Mouse (Mus musculus) kidney, postnatal 25 days (tissue): ENCODE measurements around the gene March11.

ENCODE experiments used
- DNase-seq, 2 experiments: peaks; one replicate each; pipeline ENCODE4 v3.0.0; 2021; ENCODE audit warnings: mixed read lengths in 2 of 2

The March11 gene

DNA sequence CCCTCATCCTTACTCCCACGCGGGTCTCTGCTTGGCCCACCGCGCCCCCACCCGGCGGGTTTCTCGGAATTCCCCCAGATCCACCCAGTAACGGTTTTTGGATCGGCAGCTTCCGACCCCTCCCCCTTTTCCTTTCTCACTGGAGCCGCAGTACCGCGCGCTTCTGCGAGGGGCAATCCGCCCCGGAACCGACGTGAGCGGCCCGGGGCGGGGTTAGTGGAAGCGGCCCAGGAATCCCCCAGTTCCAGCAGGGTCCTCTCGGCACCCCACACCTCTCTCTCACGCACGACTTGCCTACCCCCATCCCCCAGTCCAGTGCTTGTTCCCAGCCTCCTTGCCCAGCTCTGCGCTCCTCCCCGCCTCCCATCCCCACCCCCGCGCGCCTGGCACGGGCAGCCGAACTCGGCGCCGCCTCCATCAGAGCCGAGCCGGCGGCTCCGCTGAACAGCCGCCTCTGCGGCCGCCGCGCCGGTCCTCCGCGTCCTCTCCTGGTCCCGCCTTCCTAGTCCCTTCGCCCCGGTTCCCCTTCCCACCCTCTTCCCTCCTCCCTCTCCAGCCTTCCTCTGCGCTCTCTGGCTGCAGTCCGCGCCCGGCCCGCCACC is at the start of gene March11:
TSS of gene March11 (plus strand) at position 420 of the 602 bp plus-strand sequence.
- no peak for DNase-seq

DNA sequence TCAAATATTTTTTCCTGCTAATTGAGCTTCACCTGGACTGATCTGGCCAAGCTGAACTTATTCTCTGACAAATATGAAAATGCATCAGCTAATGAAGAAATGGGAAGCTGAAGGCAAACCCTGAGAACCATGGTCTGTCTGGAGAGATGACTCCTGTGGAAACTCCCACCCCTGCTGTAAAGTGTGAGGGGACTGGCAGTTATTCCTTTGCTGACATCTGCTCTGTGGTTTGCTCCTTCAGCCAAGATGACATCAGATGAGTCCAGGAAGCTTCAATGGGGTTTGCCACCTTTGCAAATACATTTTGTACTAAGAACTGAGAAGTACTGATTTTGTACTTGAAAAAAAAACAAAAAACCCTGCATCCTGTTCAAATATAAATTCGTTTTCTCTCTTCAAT is 46.5 kb upstream of the March11 start:
- DNase-seq: no peak

DNA sequence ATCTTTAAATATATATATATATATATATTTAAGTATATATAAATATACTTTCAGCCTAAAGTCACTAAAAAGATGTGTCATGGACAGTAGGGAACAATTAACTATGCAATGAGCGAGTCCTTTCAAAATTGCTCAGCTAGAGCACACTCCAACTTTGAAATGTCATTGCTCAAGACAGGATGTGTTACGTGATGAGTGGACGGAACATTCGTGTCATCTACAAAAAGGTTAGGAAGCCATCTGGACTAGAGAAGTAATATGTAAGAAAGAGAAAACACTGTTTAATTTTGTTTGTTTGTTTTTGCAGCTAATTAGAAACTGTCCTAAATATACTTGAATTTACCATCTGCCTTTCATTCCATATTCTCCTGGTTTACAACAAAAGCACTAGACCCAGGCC is 39.3 kb upstream of the March11 start:
- DNase-seq: no peak

GRCm38 (mm10) chr15:26276035-26276511 is 32.8 kb upstream of the March11 start:
- DNase-seq: no peak

GRCm38 (mm10) chr15:26276608-26277007 is 32.2 kb upstream of the March11 start:
- no peak for DNase-seq

DNA sequence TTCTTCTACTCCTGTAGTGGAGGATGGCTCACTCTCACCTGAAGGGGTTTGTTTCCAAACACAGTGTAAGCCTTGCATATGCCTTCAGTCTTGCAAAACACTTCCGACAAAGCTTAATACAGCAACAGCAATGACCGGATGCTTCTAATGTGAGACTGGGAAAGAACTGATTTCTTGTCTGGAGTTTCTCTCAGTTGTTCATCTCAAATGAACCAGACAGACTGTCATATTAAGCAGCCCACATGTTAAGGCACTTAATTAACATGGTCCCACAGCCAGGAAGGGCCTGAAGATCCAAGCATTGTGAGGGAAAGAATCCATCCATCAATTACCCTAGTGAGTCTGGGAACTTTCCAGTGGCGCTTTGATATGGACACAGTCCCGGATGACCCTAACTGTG is 17.0 kb upstream of the March11 start:
- no peak for DNase-seq

- DNase-seq: no peak
These were observed 16.0 kb upstream of the March11 start for GRCm38 (mm10) chr15:26292811-26293210.

DNA sequence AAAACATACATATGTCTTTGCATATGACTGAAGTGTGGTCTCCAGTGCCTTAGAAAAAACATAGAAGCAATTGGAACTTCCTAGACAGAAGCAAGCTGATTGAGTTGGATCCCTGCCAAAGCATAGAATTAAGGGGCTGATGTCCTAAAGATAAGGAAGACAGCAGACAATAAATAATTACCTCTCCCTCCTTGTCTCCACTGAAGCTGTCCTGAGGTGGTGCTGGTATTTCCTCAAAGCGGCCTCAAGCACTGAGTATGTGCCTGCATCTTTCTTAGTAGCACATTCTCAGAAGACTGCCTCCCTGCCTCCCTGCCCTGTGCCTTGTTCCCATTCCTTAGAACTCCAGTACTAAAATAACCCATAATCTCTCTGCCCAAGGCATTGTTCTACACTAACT is 15.6 kb upstream of the March11 start:
- DNase-seq: no peak

DNA sequence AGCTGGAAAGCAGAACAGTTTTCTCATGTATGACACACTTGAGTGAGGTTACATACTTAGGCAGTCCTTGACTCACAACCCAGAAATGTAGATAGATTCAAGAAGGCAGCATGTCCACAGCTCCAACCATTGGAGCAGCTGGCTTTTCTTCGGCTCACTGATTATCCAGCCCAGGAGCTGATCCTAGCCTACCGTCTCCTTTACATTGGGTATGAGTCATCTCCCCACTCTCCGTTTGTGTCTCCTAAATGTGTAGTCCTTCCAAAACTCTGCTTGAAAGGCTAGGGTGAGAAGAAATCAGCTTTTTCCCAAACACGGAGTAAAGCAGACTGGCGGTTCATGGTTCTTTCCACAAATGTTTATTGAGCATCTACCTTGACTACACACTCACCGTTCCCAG is 10.2 kb upstream of the March11 start:
- no peak for DNase-seq

- peak; percentile 70 to 80 for DNase-seq
These were observed 563 bp downstream of the March11 start for GRCm38 (mm10) chr15:26309291-26309931.

GRCm38 (mm10) chr15:26319866-26320265 is 11.0 kb downstream of the March11 start:
- DNase-seq: no peak

- DNase-seq: no peak
These were observed 11.6 kb downstream of the March11 start for GRCm38 (mm10) chr15:26320402-26320801.

DNA sequence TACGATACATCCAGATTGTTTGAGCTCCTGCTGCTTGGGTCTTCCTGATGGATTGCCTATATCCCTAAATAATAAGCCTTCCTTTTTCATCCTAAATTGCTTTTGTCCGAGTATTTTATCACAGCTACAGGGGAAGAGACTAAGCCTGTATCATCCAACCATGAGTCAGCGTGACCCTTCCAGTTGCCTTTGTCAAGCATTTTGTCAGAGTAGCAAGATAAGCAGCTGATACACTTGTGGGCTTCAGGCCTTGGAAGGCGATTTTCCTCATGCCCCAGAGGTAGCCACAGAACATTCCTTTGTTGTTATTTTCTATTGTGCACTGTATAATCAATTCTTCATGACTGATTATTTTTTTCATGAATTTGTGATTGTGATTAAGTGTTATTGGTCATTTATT is 14.0 kb downstream of the March11 start:
- no peak for DNase-seq

- peak; percentile 21 to 35 for DNase-seq
These were observed 18.3 kb downstream of the March11 start for GRCm38 (mm10) chr15:26327157-26327556.

DNA sequence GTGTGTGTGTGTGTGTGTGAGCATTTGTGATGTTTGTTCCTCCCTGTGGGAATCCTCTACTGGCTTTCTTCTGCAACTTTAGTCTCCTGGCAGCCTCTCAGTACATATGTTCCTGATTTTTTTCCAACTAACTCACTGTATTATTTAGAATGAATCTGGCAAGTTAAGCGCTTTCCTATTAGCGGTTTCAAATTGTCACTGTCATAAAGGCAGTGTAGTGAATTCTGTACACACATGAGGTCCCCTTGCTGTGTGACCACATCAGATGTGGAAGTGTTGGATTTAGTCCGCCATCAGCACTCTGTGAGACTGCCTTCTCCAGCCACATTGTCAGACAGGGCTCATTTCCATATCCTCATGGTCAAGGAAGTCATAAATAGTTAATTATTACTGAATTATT is 26.9 kb downstream of the March11 start:
- no peak for DNase-seq

DNA sequence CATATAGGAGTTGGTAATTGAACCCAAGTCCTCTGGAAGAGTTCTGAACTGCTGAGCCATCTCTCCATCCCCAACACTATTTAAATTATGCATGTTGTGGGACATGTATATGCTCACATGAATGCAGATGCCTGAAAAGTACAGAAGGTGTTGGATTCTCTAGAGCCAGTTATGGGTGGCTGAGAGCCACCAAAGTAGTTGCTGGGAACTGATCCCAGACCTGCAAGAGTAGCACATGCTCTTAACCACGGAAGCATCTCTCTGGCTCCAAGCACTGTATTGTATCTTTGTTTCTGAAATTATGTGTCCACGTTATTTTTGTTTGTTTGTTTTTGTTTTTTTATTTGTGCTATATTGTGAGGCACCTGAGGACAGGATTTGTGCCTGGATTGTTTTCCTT is 28.9 kb downstream of the March11 start:
- no peak for DNase-seq

- no peak for DNase-seq
These were observed 29.5 kb downstream of the March11 start for GRCm38 (mm10) chr15:26338343-26338742.

GRCm38 (mm10) chr15:26340490-26340889 is 31.6 kb downstream of the March11 start:
- DNase-seq: no peak

DNA sequence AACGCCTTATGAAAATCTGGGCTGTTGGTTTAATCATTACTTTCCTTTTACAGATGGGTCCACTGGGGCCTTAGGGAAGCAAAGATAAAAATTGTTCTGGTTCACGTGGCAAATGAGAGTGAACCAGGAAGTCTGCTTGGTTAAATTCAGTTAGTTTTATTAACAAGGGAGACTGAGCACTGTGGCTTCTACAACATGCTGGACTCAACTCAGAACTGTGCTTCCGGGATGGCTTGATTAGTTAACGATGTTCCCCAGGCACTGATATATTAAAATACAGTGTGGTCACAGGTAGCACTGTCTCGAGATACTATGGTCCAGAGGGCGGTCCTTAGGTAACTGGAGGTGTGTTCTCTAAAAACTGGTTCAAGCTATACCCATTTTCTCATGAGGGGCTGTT is 32.1 kb downstream of the March11 start:
- no peak for DNase-seq

DNA sequence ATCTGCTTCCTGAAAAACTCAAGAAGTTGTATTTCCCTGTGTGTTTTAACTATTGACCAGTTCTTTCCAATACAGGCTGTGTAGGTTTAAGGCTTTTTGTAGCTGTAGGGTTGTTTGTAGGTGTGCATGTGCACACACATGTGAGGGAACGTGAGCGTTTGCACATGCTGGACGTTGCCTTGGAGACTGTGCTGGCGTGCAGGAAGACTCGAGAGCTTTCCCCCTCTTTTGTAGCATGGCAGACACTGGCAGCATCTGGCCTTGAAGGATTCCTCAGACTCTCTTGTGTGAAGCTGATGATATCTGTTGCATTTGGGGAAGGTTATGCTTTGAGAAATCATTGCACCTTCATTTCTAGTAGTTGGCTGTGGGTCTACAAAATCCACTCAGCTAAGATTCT is 35.5 kb downstream of the March11 start:
- no peak for DNase-seq

GRCm38 (mm10) chr15:26353656-26354055 is 44.8 kb downstream of the March11 start:
- no peak for DNase-seq

GRCm38 (mm10) chr15:26365344-26365743 is 56.5 kb downstream of the March11 start:
- DNase-seq: peak in 1 of 2 experiments; percentile 3

DNA sequence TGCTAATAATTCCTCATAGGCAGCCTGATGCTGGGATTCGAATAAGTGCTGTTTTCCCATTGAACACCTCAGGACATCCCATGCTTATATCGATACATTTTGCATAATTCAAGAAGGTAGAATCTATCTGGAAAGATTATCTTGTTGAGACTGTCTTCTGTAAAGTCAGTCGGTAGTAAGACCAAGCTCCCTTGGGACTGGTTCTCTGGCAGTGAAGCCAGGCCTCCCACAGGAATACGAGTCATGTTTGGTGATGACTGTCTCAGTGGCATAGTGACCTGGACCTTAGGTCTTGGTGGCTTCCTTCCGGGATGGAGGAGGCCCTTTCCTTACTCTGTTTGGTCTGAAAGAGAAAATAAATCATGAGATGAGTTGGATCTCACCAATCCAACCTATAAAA is 57.7 kb downstream of the March11 start:
- DNase-seq: no peak

DNA sequence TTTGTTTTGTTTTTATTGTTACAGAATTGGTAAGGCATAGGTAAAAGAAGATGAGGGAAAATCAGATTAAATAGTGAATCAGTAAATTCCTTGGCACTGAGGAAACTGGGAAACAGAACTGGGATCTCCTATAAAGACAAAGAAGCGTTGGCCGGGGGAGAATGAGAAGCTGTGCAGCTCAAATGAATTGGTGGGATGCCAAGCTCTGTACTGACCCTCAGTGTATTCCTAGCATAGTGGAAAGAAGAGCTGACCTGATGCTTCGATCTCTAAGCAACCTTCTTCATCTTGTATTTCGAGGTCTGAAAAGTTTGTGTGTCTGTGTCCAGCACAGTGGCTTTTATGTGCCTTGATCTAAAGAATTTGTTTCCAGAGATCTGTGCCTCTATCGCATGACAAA is 64.9 kb downstream of the March11 start:
- DNase-seq: no peak

DNA sequence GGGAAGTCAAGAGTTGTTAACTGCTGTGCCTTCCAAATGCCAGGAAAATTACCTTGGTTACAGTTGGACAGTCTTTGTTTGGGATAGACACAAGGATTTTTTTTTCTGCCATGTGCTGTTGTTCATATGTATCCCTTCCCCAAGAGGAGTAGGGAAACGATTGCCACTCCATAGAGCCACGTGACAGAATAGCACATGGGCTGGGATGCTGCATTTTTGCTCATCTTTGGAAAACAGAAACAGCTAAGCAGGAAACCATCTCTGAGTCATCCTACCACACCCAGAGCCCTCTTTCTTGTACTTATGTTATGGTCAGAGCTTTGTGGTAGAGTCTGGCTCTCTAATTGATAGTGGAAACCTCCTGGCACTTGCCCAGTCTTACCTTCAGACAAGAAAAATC is 65.4 kb downstream of the March11 start:
- DNase-seq: no peak
